Mouse (Mus musculus): ENCODE results near the gene Zfp821.

DNA sequence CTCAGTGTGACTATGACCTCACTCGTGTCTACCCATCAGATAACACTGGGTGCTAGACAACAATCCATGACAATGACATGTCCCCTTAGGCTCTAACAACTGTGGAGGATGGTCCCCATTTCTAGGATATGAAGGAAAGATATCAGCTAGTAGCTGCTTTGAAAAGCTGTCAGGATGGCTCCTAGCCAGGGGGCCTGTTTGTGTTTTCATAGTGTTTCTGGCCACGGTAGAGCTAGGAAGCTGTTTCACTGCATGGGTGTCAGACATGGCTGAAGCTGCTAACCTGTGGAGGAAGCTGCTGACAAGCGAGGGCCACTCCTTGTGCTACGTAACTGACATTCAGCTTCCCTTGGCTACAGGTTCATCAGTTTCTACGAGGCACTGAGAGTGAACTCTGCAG lies 38.7 kb upstream of the Zfp821 start:
- TF ChIP-seq CTCF (IDR thresholded peaks at IDR 0.05) (no peak), EP300 (IDR thresholded peaks at IDR 0.05) (no peak)

All from lung, postnatal 0 days (tissue).